Mouse (Mus musculus) liver, embryonic 11.5 days (tissue): ENCODE measurements around the gene Tmem214. TPM values are rescaled to one million over a fixed set of nuclear protein-coding genes. Genes with fewer than 3 reads are reported as not detected.

Experiments
- polyA plus RNA-seq: library from polyadenylated mRNA; unstranded; fragments of >200 nt; fragmentation: Nextera tagmentation; extraction: Ambion mirVana; gene quantifications from 2 replicates; pipeline ENCODE4 v1.2.1, GENCODE M21; 2014

The Tmem214 gene
- polyA plus RNA-seq, 1 experiment from 2014 or later: 67.2 TPM

Other genes starting within 250 kb of the Tmem214 start
- 17.6 and 18.6 TPM in 2 replicates for gene Slc35f6, start 220.1 kb upstream of the Tmem214 start, polyA plus RNA-seq
- 326 and 357 TPM in 2 replicates for gene Cenpa, start 201.2 kb upstream of the Tmem214 start, polyA plus RNA-seq
- 1.3 and 1.6 TPM in 2 replicates for gene Dpysl5, start 156.4 kb upstream of the Tmem214 start, polyA plus RNA-seq
- 7.1 and 7.9 TPM in 2 replicates for gene Mapre3, start 53.4 kb upstream of the Tmem214 start, polyA plus RNA-seq
- gene Agbl5, start 20.7 kb downstream of the Tmem214 start, polyA plus RNA-seq: 12.4 and 14.4 TPM in 2 replicates
- 467 and 501 TPM in 2 replicates for gene Ost4, start 39.8 kb downstream of the Tmem214 start, polyA plus RNA-seq
- 89.5 and 95.1 TPM in 2 replicates for gene Emilin1, start 45.4 kb downstream of the Tmem214 start, polyA plus RNA-seq
- gene Khk, start 53.4 kb downstream of the Tmem214 start, polyA plus RNA-seq: 58.6 and 60.2 TPM in 2 replicates
- gene Cgref1, start 77.6 kb downstream of the Tmem214 start, polyA plus RNA-seq: 5.4 and 8.2 TPM in 2 replicates
- 111 and 118 TPM in 2 replicates for gene Preb, start 92.3 kb downstream of the Tmem214 start, polyA plus RNA-seq
- gene Tcf23, start 100.7 kb downstream of the Tmem214 start, polyA plus RNA-seq: 0.04 TPM in 2 replicates
- 68.5 and 72.4 TPM in 2 replicates for gene Atraid, start 180.3 kb downstream of the Tmem214 start, polyA plus RNA-seq
- gene Slc5a6, start 180.9 kb downstream of the Tmem214 start, polyA plus RNA-seq: 9.3 and 10.3 TPM in 2 replicates
- 65.0 and 66.0 TPM in 2 replicates for gene Cad, start 186.8 kb downstream of the Tmem214 start, polyA plus RNA-seq
- gene Dnajc5g, start 238.3 kb downstream of the Tmem214 start, polyA plus RNA-seq: not detected in 2 replicates
- 1.1 and 1.4 TPM in 2 replicates for gene Slc30a3, start 240.2 kb downstream of the Tmem214 start, polyA plus RNA-seq
- 0.43 TPM in 1 of 2 replicates, not detected in the other for gene Trim54, start 248.7 kb downstream of the Tmem214 start, polyA plus RNA-seq